In the genomic region with DNA sequence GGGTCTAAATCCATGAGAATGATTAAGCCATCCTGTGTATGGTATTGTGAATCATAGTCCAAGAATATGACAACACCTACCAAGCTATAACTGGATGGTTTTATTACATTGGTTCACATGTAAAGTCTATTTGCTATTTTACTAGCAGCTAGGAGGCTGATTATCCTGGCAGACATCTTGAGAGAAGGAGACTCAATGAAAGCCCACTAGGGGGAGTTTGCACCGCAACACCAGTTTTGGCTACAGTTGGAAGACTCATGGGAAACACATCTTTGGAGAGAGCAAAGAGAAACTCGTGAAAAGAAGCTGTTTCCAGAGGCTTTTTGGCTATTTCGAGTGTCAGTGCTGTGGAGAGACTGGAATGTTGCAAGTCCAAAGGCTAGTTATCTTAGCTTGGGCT, we compare ENCODE assay signal across 13 mouse cellular contexts. TPM values are rescaled to one million over a fixed set of nuclear protein-coding genes. Genes with fewer than 3 reads are reported as not detected.
A peak's percentile ranks its signal among the peaks of the same experiment; 100 is the strongest.
DNase-seq lines count a peak whose midpoint lies in the region; ATAC-seq lines count a peak whose summit lies in the region.
"Had no signal": no experiment of that assay in that cellular context is flagged by ENCODE, and none has a peak within 500 bp of the region (broad histone marks: within the 10 kb centered on the region; RNA-seq: fewer than 3 reads in every experiment).

No protein-coding gene starts in this region.

- no peak overlapping the region for H3K4me3 ChIP-seq in limb, embryonic 11.5 days (ENCODE audit: low read depth, low read length)
- H3K4me3 ChIP-seq in limb, embryonic 10.5 days: no peak overlapping the region
- H3K4me3 ChIP-seq in kidney, embryonic 16.5 days (ENCODE audit: low read length): no peak overlapping the region
- H3K4me3 ChIP-seq: embryonic facial prominence, embryonic 15.5 days; heart, embryonic 10.5 days had no signal

- no peak overlapping the region for H3K9ac ChIP-seq in limb, embryonic 11.5 days (ENCODE audit: low read length)
- H3K9ac ChIP-seq in kidney, embryonic 16.5 days (replicated peaks; ENCODE audit: low read length): no peak overlapping the region
- H3K9ac ChIP-seq: embryonic facial prominence, embryonic 15.5 days; hindbrain, embryonic 14.5 days; liver, embryonic 14.5 days had no signal

- no peaks in the 10 kb centered on the region for H3K9me3 ChIP-seq in limb, embryonic 11.5 days (ENCODE audit: control insufficient read depth, low read length)
- no peaks in the 10 kb centered on the region for H3K9me3 ChIP-seq in limb, embryonic 10.5 days (replicated peaks)
- H3K9me3 ChIP-seq in kidney, embryonic 16.5 days (ENCODE audit: low read length): no peaks in the 10 kb centered on the region
- H3K9me3 ChIP-seq: embryonic facial prominence, embryonic 15.5 days; heart, embryonic 10.5 days had no signal

- no peak overlapping the region for H3K4me2 ChIP-seq in limb, embryonic 11.5 days (ENCODE audit: low read depth, severe bottlenecking)
- no peak overlapping the region for H3K4me2 ChIP-seq in kidney, embryonic 16.5 days (replicated peaks; ENCODE audit: low read depth, low read length)
- H3K4me2 ChIP-seq: embryonic facial prominence, embryonic 15.5 days; hindbrain, embryonic 14.5 days had no signal

- H3K4me1 ChIP-seq in limb, embryonic 11.5 days (ENCODE audit: control insufficient read depth, insufficient read depth, low read length): no peaks in the 10 kb centered on the region
- H3K4me1 ChIP-seq in limb, embryonic 10.5 days: no peaks in the 10 kb centered on the region
- H3K4me1 ChIP-seq in kidney, embryonic 16.5 days (ENCODE audit: insufficient read depth, low read length): 0 out of 2 replicates have a peak, but pooled peaks cover 2% of the 10 kb centered on the region
- H3K4me1 ChIP-seq: embryonic facial prominence, embryonic 15.5 days; heart, embryonic 10.5 days had no signal

- H3K27ac ChIP-seq in limb, embryonic 11.5 days (replicated peaks; ENCODE audit: low read depth, low read length): no peak overlapping the region
- no peak overlapping the region for H3K27ac ChIP-seq in limb, embryonic 10.5 days
- no peak overlapping the region for H3K27ac ChIP-seq in kidney, embryonic 16.5 days (ENCODE audit: low read length)
- H3K27ac ChIP-seq: embryonic facial prominence, embryonic 15.5 days; heart, embryonic 10.5 days; hindbrain, embryonic 14.5 days; liver, embryonic 14.5 days had no signal

- 48% methylated on average over 3 of the region's 3 CpGs for WGBS in limb, embryonic 11.5 days
- WGBS in limb, embryonic 10.5 days: 45% methylated on average over 3 of the region's 3 CpGs
- WGBS in kidney, embryonic 16.5 days: 37% methylated on average over 3 of the region's 3 CpGs

- peak; percentile 22 for DNase-seq in limb, embryonic 11.5 days (ENCODE audit: low spot score)
- no peak for DNase-seq in limb, embryonic 10.5 days (ENCODE audit: low spot score)
- DNase-seq in ES-CJ7 (ENCODE audit: low read depth, low spot score): peak; percentile 69
- peak; percentile 41 for DNase-seq in brain, adult 2 months (ENCODE audit: low read depth, low spot score)
- peak; percentile 1 for DNase-seq in induced T-regulatory cell, adult 2 months (ENCODE audit: low read depth)
- no peak for DNase-seq in cerebellum, adult 9-10 months
- DNase-seq: adrenal gland, adult 2 months; thymus, adult 18-20 months had no signal

- no peaks in the 10 kb centered on the region for H3K36me3 ChIP-seq in limb, embryonic 11.5 days (ENCODE audit: control insufficient read depth, insufficient read depth, low read length)
- H3K36me3 ChIP-seq in limb, embryonic 10.5 days: no peaks in the 10 kb centered on the region
- no peaks in the 10 kb centered on the region for H3K36me3 ChIP-seq in kidney, embryonic 16.5 days (ENCODE audit: insufficient read depth, low read length)
- H3K36me3 ChIP-seq: embryonic facial prominence, embryonic 15.5 days; heart, embryonic 10.5 days had no signal

- ATAC-seq in limb, embryonic 11.5 days (ENCODE audit: insufficient number of reproducible peaks, low FRiP score, low TSS enrichment, low read depth): no peak
- ATAC-seq in kidney, embryonic 16.5 days (ENCODE audit: low FRiP score, low TSS enrichment): no peak

- H3K27me3 ChIP-seq in limb, embryonic 11.5 days (ENCODE audit: control insufficient read depth, insufficient read depth, low read length): no peaks in the 10 kb centered on the region
- no peaks in the 10 kb centered on the region for H3K27me3 ChIP-seq in limb, embryonic 10.5 days (ENCODE audit: low read depth, poor library complexity, severe bottlenecking)
- H3K27me3 ChIP-seq in kidney, embryonic 16.5 days (ENCODE audit: insufficient read depth, low read length): no peaks in the 10 kb centered on the region
- H3K27me3 ChIP-seq: embryonic facial prominence, embryonic 15.5 days had no signal

RNA-seq across cellular contexts. Expression of a gene that starts 55.5 kb away (rescaled TPM):
- 0.67 and 1.1 TPM in 2 replicates for polyA plus RNA-seq in limb, embryonic 11.5 days (2014; fragmentation: Nextera tagmentation; extraction: Ambion mirVana)
- polyA plus RNA-seq in limb, embryonic 10.5 days (2016; fragmentation: Nextera tagmentation; extraction: Ambion mirVana): 0.25 TPM in 1 of 2 replicates, not detected in the other
- polyA plus RNA-seq in kidney, embryonic 16.5 days (2015; fragmentation: Nextera tagmentation; extraction: Ambion mirVana): 4.5 TPM in 2 replicates
- polyA plus RNA-seq: adrenal gland, adult 2 months had no signal

Comparison
In these comparisons a context has a peak if more than half of its experiments do, and no peak if none do; other contexts are left out.
1. DNase-seq: peak in limb, embryonic 11.5 days (single experiment), ES-CJ7 (single experiment), brain, adult 2 months (single experiment) and induced T-regulatory cell, adult 2 months (single experiment); none in limb, embryonic 10.5 days (single experiment) and cerebellum, adult 9-10 months (single experiment).